Mouse (Mus musculus): ENCODE measurements around the gene Fam129c.

- TF ChIP-seq POLR2A (IDR thresholded peaks at IDR 0.05; ENCODE audit: low read depth, low read length), result no peak
- TF ChIP-seq CTCF (IDR thresholded peaks at IDR 0.05; ENCODE audit: extremely low read depth, insufficient read length, insufficient replicate concordance, low read depth, low read length), result no peak
These were observed 39.1 kb upstream of the Fam129c start, which contains the start of gene Tmem221 for GRCm38 (mm10) chr8:71558071-71558957.
